Mouse (Mus musculus) liver, postnatal 0 days (tissue): ENCODE results near the gene Gm10065.
A peak's percentile ranks its signal among the peaks of the same experiment; 100 is the strongest.

Source experiments
- CTCF ChIP-seq: sonication (generic); IDR thresholded peaks from 2 replicates; pipeline ENCODE4 v1.5.1; 2016; ENCODE audit warnings: antibody characterized with exemption, low read depth
- EP300 ChIP-seq: IDR thresholded peaks from 2 replicates; pipeline ENCODE4 v1.6.1; 2016; ENCODE audit warnings: antibody characterized with exemption, low read depth, mild to moderate bottlenecking

- TF ChIP-seq CTCF (peak; percentile 66), EP300 (no peak)
Observed at GRCm38 (mm10) chr13:21440503-21441206, 38.6 kb downstream of the Gm10065 start, which contains the start of gene Pgbd1.
